Mouse (Mus musculus): ENCODE data around the gene Mex3b.

DNA sequence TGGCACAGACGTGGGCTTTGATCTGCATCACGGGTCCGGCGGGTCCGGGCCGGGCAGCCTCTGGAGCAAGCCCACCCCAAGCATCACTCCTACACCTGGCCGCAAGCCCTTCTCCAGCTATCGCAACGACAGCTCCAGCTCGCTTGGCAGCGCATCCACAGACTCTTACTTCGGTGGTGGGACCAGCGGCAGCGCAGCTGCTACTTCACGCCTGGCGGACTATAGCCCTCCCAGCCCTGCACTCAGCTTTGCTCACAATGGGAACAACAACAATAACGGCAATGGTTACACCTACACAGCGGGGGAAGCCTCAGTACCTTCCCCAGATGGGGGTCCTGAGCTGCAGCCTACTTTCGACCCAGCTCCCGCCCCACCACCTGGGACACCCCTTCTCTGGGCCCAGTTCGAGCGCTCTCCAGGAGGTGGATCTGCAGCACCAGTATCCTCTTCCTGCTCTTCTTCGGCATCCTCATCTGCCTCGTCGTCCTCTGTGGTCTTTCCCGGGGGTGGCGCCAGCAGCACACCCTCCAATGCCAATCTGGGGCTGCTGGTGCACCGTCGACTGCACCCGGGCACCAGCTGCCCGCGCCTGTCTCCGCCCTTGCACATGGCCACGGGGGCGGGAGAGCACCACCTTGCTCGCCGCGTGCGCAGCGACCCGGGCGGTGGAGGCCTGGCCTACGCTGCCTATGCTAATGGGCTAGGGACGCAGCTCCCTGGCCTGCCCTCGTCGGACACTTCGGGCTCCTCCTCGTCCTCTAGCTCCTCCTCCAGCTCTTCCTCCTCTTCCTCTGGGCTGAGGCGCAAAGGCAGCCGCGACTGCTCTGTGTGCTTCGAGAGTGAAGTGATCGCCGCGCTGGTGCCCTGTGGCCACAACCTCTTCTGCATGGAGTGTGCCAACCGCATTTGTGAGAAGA, 2.4 kb downstream of the Mex3b start:
- TF ChIP-seq CTCF (IDR thresholded peaks at IDR 0.05; ENCODE audit: low read depth), result no peak; the same call in 1 of the 2 replicates
- TF ChIP-seq EP300 (IDR thresholded peaks at IDR 0.05; ENCODE audit: low read depth), result no peak

All from liver, embryonic 14.5 days (tissue).